Comparison of ENCODE assay signal across 28 mouse cellular contexts in genomic region chr2:158176763-158177162, GRCm38 (mm10). TPM values are rescaled to one million over a fixed set of nuclear protein-coding genes. Genes with fewer than 3 reads are reported as not detected.
DNase-seq lines count a peak whose midpoint lies in the region; ATAC-seq and TF ChIP-seq lines count a peak whose summit lies in the region.
"Had no signal": no experiment of that assay in that cellular context is flagged by ENCODE, and none has a peak within 500 bp of the region (broad histone marks: within the 10 kb centered on the region; RNA-seq: fewer than 3 reads in every experiment).

No protein-coding gene starts in this region.

- DNase-seq in hindbrain, embryonic 10.5 days (ENCODE audit: low spot score) = no peak
- DNase-seq in R1 (ENCODE audit: low read depth, low spot score) = peak; percentile 54
- no peak for DNase-seq in liver, postnatal 0 days
- DNase-seq in right cerebral cortex, postnatal 25 days = no peak
- DNase-seq: adrenal gland, postnatal 25 days; cerebellum, adult 2 months; cerebellum, postnatal 14 days; gastrocnemius, postnatal 36 days; heart, adult 2 months; heart, postnatal 4 days; kidney, adult 18-20 months; kidney, postnatal 36 days; spleen, adult 18-20 months; thymus, adult 18-20 months; thymus, postnatal 25 days had no signal

- WGBS in forebrain, embryonic 15.5 days = 96% methylated on average over 9 of the region's 9 CpGs
- 90% methylated on average over 9 of the region's 9 CpGs for WGBS in forebrain, embryonic 16.5 days
- WGBS in hindbrain, embryonic 15.5 days = 94% methylated on average over 9 of the region's 9 CpGs
- 92% methylated on average over 9 of the region's 9 CpGs for WGBS in hindbrain, embryonic 10.5 days
- 74% methylated on average over 9 of the region's 9 CpGs for WGBS in liver, postnatal 0 days (ENCODE audit: insufficient replicate concordance)

- H3K27ac ChIP-seq in forebrain, embryonic 15.5 days (replicated peaks) = peak overlapping the region; percentile 39; the same call in 1 of the 2 replicates
- no peak overlapping the region for H3K27ac ChIP-seq in forebrain, embryonic 16.5 days (ENCODE audit: low read length)
- 0 out of 2 replicates have a peak overlapping the region, but pooled peaks have one; percentile 10 for H3K27ac ChIP-seq in hindbrain, embryonic 15.5 days (replicated peaks)
- H3K27ac ChIP-seq in hindbrain, embryonic 10.5 days = no peak overlapping the region
- peak overlapping the region; percentile 96 for H3K27ac ChIP-seq in liver, postnatal 0 days (ENCODE audit: low read depth)
- H3K27ac ChIP-seq: heart, adult 2 months; layer of hippocampus, adult 2 months; left cerebral cortex, adult 2 months; limb, embryonic 12.5 days; neural tube, embryonic 15.5 days had no signal

- H3K9me3 ChIP-seq in forebrain, embryonic 15.5 days = no peaks in the 10 kb centered on the region
- H3K9me3 ChIP-seq in forebrain, embryonic 16.5 days (ENCODE audit: control insufficient read depth, low read length) = no peaks in the 10 kb centered on the region
- H3K9me3 ChIP-seq in hindbrain, embryonic 15.5 days = no peaks in the 10 kb centered on the region
- no peaks in the 10 kb centered on the region; the same call in 1 of the 2 replicates for H3K9me3 ChIP-seq in hindbrain, embryonic 10.5 days
- no peaks in the 10 kb centered on the region for H3K9me3 ChIP-seq in liver, postnatal 0 days (ENCODE audit: low read length)
- H3K9me3 ChIP-seq: forebrain, embryonic 12.5 days; limb, embryonic 12.5 days; neural tube, embryonic 15.5 days had no signal

- H3K4me3 ChIP-seq in forebrain, embryonic 15.5 days = no peak overlapping the region
- H3K4me3 ChIP-seq in forebrain, embryonic 16.5 days (replicated peaks; ENCODE audit: low read length) = no peak overlapping the region
- H3K4me3 ChIP-seq in hindbrain, embryonic 15.5 days = no peak overlapping the region
- H3K4me3 ChIP-seq in hindbrain, embryonic 10.5 days = no peak overlapping the region
- no peak overlapping the region for H3K4me3 ChIP-seq in liver, postnatal 0 days (ENCODE audit: low read depth, low read length)
- H3K4me3 ChIP-seq: erythroblast, embryonic 14.5 days; forebrain, embryonic 12.5 days; heart, adult 2 months; heart, embryonic 12.5 days; layer of hippocampus, adult 2 months; left cerebral cortex, adult 2 months; limb, embryonic 12.5 days; midbrain, embryonic 13.5 days; neural tube, embryonic 15.5 days had no signal

- H3K27me3 ChIP-seq in forebrain, embryonic 15.5 days = no peaks in the 10 kb centered on the region
- no peaks in the 10 kb centered on the region for H3K27me3 ChIP-seq in forebrain, embryonic 16.5 days (replicated peaks; ENCODE audit: control insufficient read depth, insufficient read depth, low read length)
- H3K27me3 ChIP-seq in hindbrain, embryonic 15.5 days = no peaks in the 10 kb centered on the region
- H3K27me3 ChIP-seq in hindbrain, embryonic 10.5 days (ENCODE audit: insufficient read depth, poor library complexity, severe bottlenecking) = peaks cover 6% of the 10 kb centered on the region; the same call in 1 of the 2 replicates
- H3K27me3 ChIP-seq in liver, postnatal 0 days (ENCODE audit: insufficient read depth, low read length) = no peaks in the 10 kb centered on the region
- H3K27me3 ChIP-seq: forebrain, embryonic 12.5 days; heart, embryonic 12.5 days; midbrain, embryonic 13.5 days; neural tube, embryonic 15.5 days; Patski had no signal

- ATAC-seq in forebrain, embryonic 15.5 days (replicated peaks) = no peak
- ATAC-seq in forebrain, embryonic 16.5 days = no peak
- ATAC-seq in hindbrain, embryonic 15.5 days (ENCODE audit: low FRiP score, low read depth) = no peak
- no peak for ATAC-seq in liver, postnatal 0 days
- ATAC-seq: midbrain, embryonic 13.5 days; Patski had no signal

- TF ChIP-seq EP300 in liver, postnatal 0 days (IDR thresholded peaks at IDR 0.05; ENCODE audit: low read depth) = no peak

- H3K9ac ChIP-seq in forebrain, embryonic 15.5 days (replicated peaks) = no peak overlapping the region
- H3K9ac ChIP-seq in forebrain, embryonic 16.5 days (replicated peaks; ENCODE audit: low read depth, low read length) = no peak overlapping the region
- H3K9ac ChIP-seq in hindbrain, embryonic 15.5 days = no peak overlapping the region
- no peak overlapping the region for H3K9ac ChIP-seq in liver, postnatal 0 days (replicated peaks)
- H3K9ac ChIP-seq: forebrain, embryonic 12.5 days; heart, embryonic 12.5 days; limb, embryonic 12.5 days; midbrain, embryonic 13.5 days; neural tube, embryonic 15.5 days had no signal

- no peak for TF ChIP-seq CTCF in liver, postnatal 0 days (IDR thresholded peaks at IDR 0.05; ENCODE audit: low read depth)

- H3K36me3 ChIP-seq in forebrain, embryonic 15.5 days = no peaks in the 10 kb centered on the region
- no peaks in the 10 kb centered on the region for H3K36me3 ChIP-seq in forebrain, embryonic 16.5 days (ENCODE audit: control insufficient read depth, insufficient read depth)
- no peaks in the 10 kb centered on the region for H3K36me3 ChIP-seq in hindbrain, embryonic 15.5 days
- no peaks in the 10 kb centered on the region for H3K36me3 ChIP-seq in hindbrain, embryonic 10.5 days
- H3K36me3 ChIP-seq in liver, postnatal 0 days (replicated peaks; ENCODE audit: insufficient read depth, low read length) = no peaks in the 10 kb centered on the region
- H3K36me3 ChIP-seq: forebrain, embryonic 12.5 days; heart, embryonic 12.5 days; limb, embryonic 12.5 days; midbrain, embryonic 13.5 days; neural tube, embryonic 15.5 days had no signal

- H3K4me2 ChIP-seq in forebrain, embryonic 15.5 days (replicated peaks) = no peak overlapping the region
- no peak overlapping the region for H3K4me2 ChIP-seq in forebrain, embryonic 16.5 days (ENCODE audit: low read length)
- H3K4me2 ChIP-seq in hindbrain, embryonic 15.5 days = no peak overlapping the region
- H3K4me2 ChIP-seq in liver, postnatal 0 days (ENCODE audit: low read depth, low read length) = no peak overlapping the region
- H3K4me2 ChIP-seq: heart, embryonic 12.5 days; limb, embryonic 12.5 days; midbrain, embryonic 13.5 days; neural tube, embryonic 15.5 days had no signal

- H3K4me1 ChIP-seq in forebrain, embryonic 15.5 days = peaks cover 41% of the 10 kb centered on the region
- H3K4me1 ChIP-seq in forebrain, embryonic 16.5 days (replicated peaks; ENCODE audit: control insufficient read depth, insufficient read depth, low read length) = peaks cover 38% of the 10 kb centered on the region
- H3K4me1 ChIP-seq in hindbrain, embryonic 15.5 days (replicated peaks) = peaks cover 37% of the 10 kb centered on the region
- H3K4me1 ChIP-seq in hindbrain, embryonic 10.5 days (replicated peaks) = peaks cover 31% of the 10 kb centered on the region
- peaks cover 47% of the 10 kb centered on the region for H3K4me1 ChIP-seq in liver, postnatal 0 days (ENCODE audit: insufficient read depth)

RNA-seq across cellular contexts. Expression of gene Tgm2, which starts 30.5 kb away (rescaled TPM):
- 4.7 and 5.0 TPM in 2 replicates for polyA plus RNA-seq in forebrain, embryonic 15.5 days (2015; fragmentation: Nextera tagmentation; extraction: Ambion mirVana)
- 5.0 and 7.5 TPM in 2 replicates for polyA plus RNA-seq in forebrain, embryonic 16.5 days (2015; fragmentation: Nextera tagmentation; extraction: Ambion mirVana)
- 8.6 and 10.8 TPM in 2 replicates for polyA plus RNA-seq in hindbrain, embryonic 15.5 days (2015; fragmentation: Nextera tagmentation; extraction: Ambion mirVana)
- polyA plus RNA-seq in hindbrain, embryonic 10.5 days (2016; fragmentation: Nextera tagmentation; extraction: Ambion mirVana) = 7.5 and 10.2 TPM in 2 replicates
- polyA plus RNA-seq in liver, postnatal 0 days (2015; fragmentation: Nextera tagmentation; extraction: Ambion mirVana) = 44.4 and 59.7 TPM in 2 replicates

RNA-seq across cellular contexts. Expression of gene D630003M21Rik, which starts 52.3 kb away (rescaled TPM):
- 1.7 and 2.4 TPM in 2 replicates for polyA plus RNA-seq in forebrain, embryonic 15.5 days (2015; fragmentation: Nextera tagmentation; extraction: Ambion mirVana)
- polyA plus RNA-seq in forebrain, embryonic 16.5 days (2015; fragmentation: Nextera tagmentation; extraction: Ambion mirVana) = 1.8 and 2.8 TPM in 2 replicates
- polyA plus RNA-seq in hindbrain, embryonic 15.5 days (2015; fragmentation: Nextera tagmentation; extraction: Ambion mirVana) = 1.8 and 2.4 TPM in 2 replicates
- 3.7 and 4.9 TPM in 2 replicates for polyA plus RNA-seq in hindbrain, embryonic 10.5 days (2016; fragmentation: Nextera tagmentation; extraction: Ambion mirVana)
- polyA plus RNA-seq in liver, postnatal 0 days (2015; fragmentation: Nextera tagmentation; extraction: Ambion mirVana) = 0.64 and 0.67 TPM in 2 replicates
- polyA plus RNA-seq: macrophage had no signal

Comparison
In these comparisons a context has a peak if more than half of its experiments do, and no peak if none do; other contexts are left out.
1. H3K27ac ChIP-seq: peak in forebrain, embryonic 15.5 days (single experiment), hindbrain, embryonic 15.5 days (single experiment) and liver, postnatal 0 days (single experiment); none in forebrain, embryonic 16.5 days (single experiment) and hindbrain, embryonic 10.5 days (single experiment).